Mouse (Mus musculus) G1E-ER4 (cell line): ENCODE measurements around the gene Mrpl55. TPM values are rescaled to one million over a fixed set of nuclear protein-coding genes. Genes with fewer than 3 reads are reported as not detected.

Source experiments
- GATA1 ChIP-seq: IDR thresholded peaks from one replicate; pipeline ENCODE4 v1.8.0; 2012; ENCODE audit warnings: low read length, inconsistent platforms
- polyA plus RNA-seq: library from polyadenylated mRNA; stranded (reverse); fragments of >175 nt; gene quantifications from 2 replicates; pipeline ENCODE4 v1.2.3, GENCODE M21; 2012

Mrpl55 gene
- polyA plus RNA-seq, 1 experiment: 44.5 TPM

GRCm38 (mm10) chr11:59176921-59177320 is 25.4 kb upstream of the Mrpl55 start:
- TF ChIP-seq GATA1: no peak

GRCm38 (mm10) chr11:59182864-59183331 is 19.4 kb upstream of the Mrpl55 start, which contains the start of gene Gjc2:
TSS of gene Gjc2 (minus strand) at chr11:59183213.
- TF ChIP-seq GATA1: no peak

- no peak for TF ChIP-seq GATA1
Observed at GRCm38 (mm10) chr11:59183821-59184220, 18.5 kb upstream of the Mrpl55 start.

GRCm38 (mm10) chr11:59185490-59185889 is 16.8 kb upstream of the Mrpl55 start:
- no peak for TF ChIP-seq GATA1

- TF ChIP-seq GATA1: no peak
Observed at GRCm38 (mm10) chr11:59187706-59188105, 14.6 kb upstream of the Mrpl55 start.

GRCm38 (mm10) chr11:59191231-59192058 is 10.8 kb upstream of the Mrpl55 start:
- no peak for TF ChIP-seq GATA1

GRCm38 (mm10) chr11:59192059-59192386 is 10.3 kb upstream of the Mrpl55 start, which contains the start of gene Guk1:
TSS of gene Guk1 (minus strand) at chr11:59192212.
- TF ChIP-seq GATA1: no peak

GRCm38 (mm10) chr11:59196230-59196629 is 6.1 kb upstream of the Mrpl55 start:
- no peak for TF ChIP-seq GATA1

- no peak for TF ChIP-seq GATA1
Observed at GRCm38 (mm10) chr11:59201216-59202002, 877 bp upstream of the Mrpl55 start.

GRCm38 (mm10) chr11:59208153-59208831 is 6.0 kb downstream of the Mrpl55 start, which contains the start of gene 2310033P09Rik:
TSS of gene 2310033P09Rik (plus strand) at chr11:59208321.
- TF ChIP-seq GATA1: no peak

- no peak for TF ChIP-seq GATA1
Observed at GRCm38 (mm10) chr11:59209003-59209441, 6.7 kb downstream of the Mrpl55 start.

GRCm38 (mm10) chr11:59209580-59209979 is 7.3 kb downstream of the Mrpl55 start:
- TF ChIP-seq GATA1: no peak

GRCm38 (mm10) chr11:59210020-59210419 is 7.7 kb downstream of the Mrpl55 start:
- no peak for TF ChIP-seq GATA1

GRCm38 (mm10) chr11:59212892-59213494 is 10.7 kb downstream of the Mrpl55 start:
- TF ChIP-seq GATA1: no peak

- TF ChIP-seq GATA1: no peak
Observed at GRCm38 (mm10) chr11:59216955-59217354, 14.7 kb downstream of the Mrpl55 start.

GRCm38 (mm10) chr11:59218389-59218998 is 16.2 kb downstream of the Mrpl55 start:
- no peak for TF ChIP-seq GATA1
